Mouse (Mus musculus) frontal cortex, postnatal 36 days (tissue): ENCODE results near the gene Olfr1364.

ENCODE experiments used
- DNase-seq, 2 experiments: peaks; one replicate each; pipeline ENCODE4 v3.0.0; 2022; ENCODE audit warnings: low spot score in 2 of 2

Gene Olfr1364

DNA sequence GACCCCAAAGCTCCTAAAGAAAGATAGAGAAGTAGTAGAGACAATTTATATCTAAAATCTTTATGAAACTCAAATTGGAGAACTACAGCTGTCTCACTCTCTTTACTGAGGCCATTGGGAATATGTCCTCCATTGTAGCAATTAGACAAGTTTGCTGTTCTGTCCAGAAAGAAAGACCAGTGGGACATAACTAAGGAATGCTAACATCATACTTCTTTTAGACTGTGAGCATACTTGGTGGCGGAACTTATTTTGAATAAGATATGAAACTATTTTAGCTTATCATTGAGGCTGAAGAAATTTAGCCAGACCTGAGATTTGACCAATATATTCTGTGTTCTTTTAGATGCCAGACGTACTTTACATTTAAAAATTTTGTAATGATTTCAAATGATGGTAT is at the start of gene Olfr1364:
TSS of gene Olfr1364 (minus strand) at position 101 of the 400 bp plus-strand sequence.
- DNase-seq, result no peak

DNA sequence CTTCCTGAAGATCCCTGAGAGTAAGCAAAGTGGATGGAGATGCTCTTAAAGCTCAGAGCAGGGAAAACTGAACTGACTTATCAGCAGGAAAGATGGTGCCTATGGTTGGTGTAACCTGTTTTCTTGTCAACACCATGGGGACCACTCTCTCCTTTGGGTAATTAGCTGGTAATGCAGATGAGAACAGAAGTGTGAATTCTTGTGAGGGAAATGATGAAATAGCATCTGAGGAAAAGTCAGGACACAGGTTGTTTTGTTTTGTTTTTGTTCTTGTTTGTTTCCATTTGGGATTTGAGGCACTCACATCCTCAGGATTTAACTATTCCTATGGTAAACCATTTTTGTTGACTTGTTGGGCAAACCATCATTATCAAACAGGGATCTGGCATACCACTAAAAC is 32.4 kb upstream of the Olfr1364 start, which contains the start of gene Olfr1362:
TSS of gene Olfr1362 (minus strand) at position 101 of the 400 bp plus-strand sequence.
- no peak for DNase-seq

GRCm38 (mm10) chr13:21591618-21592017 is 10.1 kb upstream of the Olfr1364 start:
- DNase-seq, result no peak

DNA sequence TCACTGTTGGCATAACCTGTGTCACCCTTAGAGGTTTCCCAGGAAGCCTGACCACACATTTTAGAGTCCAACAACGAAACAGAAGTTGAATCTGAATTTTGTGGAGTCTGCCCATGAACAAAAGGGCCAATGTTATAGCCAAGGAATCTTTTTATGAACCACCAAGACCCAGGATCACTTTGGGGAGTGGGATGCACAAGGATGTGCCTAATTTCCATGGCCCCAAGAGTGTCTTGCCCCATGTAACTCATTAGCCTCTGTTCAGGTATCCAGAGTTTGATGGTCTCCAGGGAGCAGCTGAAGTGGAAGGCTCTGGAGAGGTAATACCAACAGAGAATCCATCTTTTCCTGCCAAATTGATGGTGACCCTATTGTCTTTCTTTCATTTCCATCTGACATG is 21.8 kb downstream of the Olfr1364 start, which contains the start of gene Olfr1535:
TSS of gene Olfr1535 (minus strand) at position 101 of the 400 bp plus-strand sequence.
- DNase-seq, result no peak

- no peak for DNase-seq
Measured at GRCm38 (mm10) chr13:21550416-21551110, 31.0 kb downstream of the Olfr1364 start.

DNA sequence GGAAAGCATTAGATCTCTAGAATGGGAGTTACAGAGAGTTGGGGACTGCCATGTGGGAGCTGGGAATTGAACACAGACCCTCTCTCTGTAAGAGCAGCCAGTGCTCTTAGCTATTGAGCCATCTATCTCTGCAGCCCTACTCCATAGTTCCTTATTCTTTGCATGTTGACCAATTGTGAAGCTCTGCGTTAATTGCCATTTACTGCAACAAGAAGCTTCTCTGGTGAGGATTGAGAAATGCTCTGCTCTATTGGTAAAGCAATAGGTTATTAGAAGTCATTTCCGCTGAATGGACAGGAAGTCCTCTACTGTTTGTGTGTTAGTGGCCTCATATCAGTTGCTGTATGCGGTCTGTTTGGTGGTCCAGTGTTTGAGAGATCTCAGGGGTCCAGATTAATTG is 32.1 kb downstream of the Olfr1364 start:
- DNase-seq, result no peak

DNA sequence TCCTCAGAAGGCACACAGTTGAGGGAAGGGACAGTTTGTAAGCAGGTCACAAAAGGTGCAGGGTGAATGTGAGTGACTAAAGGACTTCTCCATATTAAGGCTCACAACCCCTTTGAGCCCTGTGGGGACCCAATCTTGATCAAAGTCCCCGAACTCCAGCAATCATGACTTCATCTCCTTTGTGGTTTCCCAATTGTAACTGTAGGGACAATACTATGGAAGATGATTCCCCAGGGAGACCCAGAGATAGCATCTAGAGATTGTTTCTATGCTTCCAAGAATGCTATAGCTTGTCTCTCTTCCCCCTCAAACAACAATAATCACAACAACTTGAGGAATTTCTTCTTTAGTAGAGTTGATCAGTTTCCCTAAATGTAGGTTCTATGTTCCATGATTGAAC is 38.9 kb downstream of the Olfr1364 start, which contains the start of gene Olfr1366:
TSS of gene Olfr1366 (minus strand) at position 101 of the 400 bp plus-strand sequence.
- DNase-seq, result no peak

- peak; percentile 88 to 89 for DNase-seq
Measured at GRCm38 (mm10) chr13:21530781-21531201, 50.8 kb downstream of the Olfr1364 start, which contains the start of gene Zkscan8. TSS of gene Zkscan8 (minus strand) at chr13:21531120.

GRCm38 (mm10) chr13:21530136-21530535 is 51.4 kb downstream of the Olfr1364 start:
- no peak for DNase-seq
